8 mouse cellular contexts compared by ENCODE assay signal in the genomic region with DNA sequence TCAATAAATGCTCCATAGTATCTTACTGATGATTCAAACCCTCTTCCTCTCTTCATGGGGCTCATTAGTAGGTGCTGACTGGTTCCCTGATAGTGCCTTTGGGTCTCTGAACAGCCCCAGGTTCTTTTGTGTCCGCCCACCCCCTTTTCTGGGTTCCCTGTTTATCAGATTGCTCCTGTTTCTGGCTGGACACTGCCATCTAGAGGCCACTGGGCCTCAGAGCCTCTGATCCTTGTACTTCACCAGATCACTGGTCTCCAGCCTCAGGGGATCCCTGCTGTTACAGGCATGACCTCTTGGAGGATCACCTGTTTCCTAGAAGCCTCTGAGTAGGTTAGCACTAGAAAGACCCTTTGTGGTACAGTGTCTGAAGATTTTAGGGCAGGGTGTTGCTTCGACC. TPM values are rescaled to one million over a fixed set of nuclear protein-coding genes. Genes with fewer than 3 reads are reported as not detected.
A peak's percentile ranks its signal among the peaks of the same experiment; 100 is the strongest.
DNase-seq lines count a peak whose midpoint lies in the region; ATAC-seq and TF ChIP-seq lines count a peak whose summit lies in the region.

No protein-coding gene starts in this region.

- peak; percentile 83 for TF ChIP-seq CTCF in cortical plate, adult 2 months (IDR thresholded peaks at IDR 0.05; ENCODE audit: extremely low read depth, insufficient read depth, low read length)
- TF ChIP-seq CTCF in midbrain, postnatal 0 days (IDR thresholded peaks at IDR 0.05), result peak; percentile 91

- H3K4me2 ChIP-seq in midbrain, postnatal 0 days (ENCODE audit: low read depth, low read length, poor library complexity, severe bottlenecking), result no peak overlapping the region

- H3K4me3 ChIP-seq in cortical plate, adult 2 months (ENCODE audit: insufficient read depth, low read length), result no peak overlapping the region
- no peak overlapping the region for H3K4me3 ChIP-seq in midbrain, postnatal 0 days (ENCODE audit: low read depth, low read length)

- H3K27me3 ChIP-seq in midbrain, postnatal 0 days (ENCODE audit: insufficient read depth, low read length), result no peaks in the 10 kb centered on the region

- H3K36me3 ChIP-seq in midbrain, postnatal 0 days (ENCODE audit: insufficient read depth, low read length), result no peaks in the 10 kb centered on the region

- H3K4me1 ChIP-seq in cortical plate, adult 2 months (ENCODE audit: control insufficient read depth, insufficient read depth, low read length), result no peaks in the 10 kb centered on the region
- no peaks in the 10 kb centered on the region for H3K4me1 ChIP-seq in midbrain, postnatal 0 days (ENCODE audit: insufficient read depth, low read length)

- H3K9ac ChIP-seq in midbrain, postnatal 0 days (replicated peaks; ENCODE audit: low read length, poor library complexity, severe bottlenecking), result no peak overlapping the region

- H3K27ac ChIP-seq in cortical plate, adult 2 months (ENCODE audit: insufficient read depth, low read length), result no peak overlapping the region
- no peak overlapping the region for H3K27ac ChIP-seq in midbrain, postnatal 0 days (ENCODE audit: low read depth, low read length)

- no peaks in the 10 kb centered on the region for H3K9me3 ChIP-seq in midbrain, postnatal 0 days (ENCODE audit: low read length)

- DNase-seq in urinary bladder, adult 18-20 months (ENCODE audit: low spot score in 2 of 2), result peak; percentile 40 to 54
- no peak for DNase-seq in urinary bladder, postnatal 10 days (ENCODE audit: low spot score)
- peak; percentile 51 to 64 for DNase-seq in gastrocnemius, postnatal 36 days
- peak; percentile 69 for DNase-seq in kidney, adult 11 months
- peak; percentile 77 for DNase-seq in left cerebral cortex, postnatal 4 days
- peak; percentile 80 for DNase-seq in midbrain, postnatal 0 days (ENCODE audit: low spot score)
- peak; percentile 51 to 75 for DNase-seq in spleen, postnatal 10 days (ENCODE audit: low spot score in 2 of 2)

- no peak for TF ChIP-seq POLR2A in cortical plate, adult 2 months (IDR thresholded peaks at IDR 0.05; ENCODE audit: extremely low read depth, insufficient read depth, low read length)

- 0 out of 2 replicates have a peak, but pooled peaks have one; percentile 44 for ATAC-seq in midbrain, postnatal 0 days (ENCODE audit: low FRiP score)

- intact Hi-C loops in gastrocnemius, postnatal 36 days (cut with DNase I), result loop anchor here (1.0 to 10.0 kb wide), 2 partner anchors 63 to 375 kb away; no protein-coding TSS in a partner anchor
- intact Hi-C loops in left cerebral cortex, postnatal 4 days (cut with DNase I), result no loop called here

- 42% methylated on average over 2 of the region's 2 CpGs for WGBS in midbrain, postnatal 0 days

RNA-seq across cellular contexts. Expression of gene 1810013L24Rik, which starts 39.8 kb away (rescaled TPM):
- 43.8 and 43.9 TPM in 2 replicates for polyA plus RNA-seq in cortical plate, adult 2 months (2012; rRNA removed)
- 10 to 100 TPM; 79.2 to 94.8 TPM for total RNA-seq in gastrocnemius, postnatal 36 days (2021)
- 100 to 1,000 TPM; 127 TPM for total RNA-seq in left cerebral cortex, postnatal 4 days (2021)
- total RNA-seq in midbrain, postnatal 0 days (2014; rRNA removed), result 64.0 and 73.2 TPM in 2 replicates
- 12.0 and 13.6 TPM in 2 replicates for polyA plus RNA-seq in midbrain, postnatal 0 days (2015; fragmentation: Nextera tagmentation; extraction: Ambion mirVana)
